Mouse (Mus musculus) spleen, adult 2 months (tissue): ENCODE data around the gene Serpinb11.

Experiments used
- CTCF ChIP-seq: fragments of 200-500 bp; IDR thresholded peaks from 2 replicates; pipeline ENCODE4 v1.5.1; 2011; ENCODE audit warnings: mild to moderate bottlenecking, inconsistent platforms; ENCODE audit not compliant: insufficient read depth, insufficient read length, insufficient replicate concordance; ENCODE audit errors: extremely low read depth
- POLR2A ChIP-seq: fragments of 200-500 bp; IDR thresholded peaks from 2 replicates; pipeline ENCODE4 v1.6.1; 2011; ENCODE audit warnings: low read depth, low read length, inconsistent platforms

- TF ChIP-seq POLR2A (no peak), CTCF (no peak)
Measured at GRCm38 (mm10) chr1:107360898-107361297, at the start of gene Serpinb11.
